ENCODE assay signal across 8 mouse cellular contexts in the genomic region with DNA sequence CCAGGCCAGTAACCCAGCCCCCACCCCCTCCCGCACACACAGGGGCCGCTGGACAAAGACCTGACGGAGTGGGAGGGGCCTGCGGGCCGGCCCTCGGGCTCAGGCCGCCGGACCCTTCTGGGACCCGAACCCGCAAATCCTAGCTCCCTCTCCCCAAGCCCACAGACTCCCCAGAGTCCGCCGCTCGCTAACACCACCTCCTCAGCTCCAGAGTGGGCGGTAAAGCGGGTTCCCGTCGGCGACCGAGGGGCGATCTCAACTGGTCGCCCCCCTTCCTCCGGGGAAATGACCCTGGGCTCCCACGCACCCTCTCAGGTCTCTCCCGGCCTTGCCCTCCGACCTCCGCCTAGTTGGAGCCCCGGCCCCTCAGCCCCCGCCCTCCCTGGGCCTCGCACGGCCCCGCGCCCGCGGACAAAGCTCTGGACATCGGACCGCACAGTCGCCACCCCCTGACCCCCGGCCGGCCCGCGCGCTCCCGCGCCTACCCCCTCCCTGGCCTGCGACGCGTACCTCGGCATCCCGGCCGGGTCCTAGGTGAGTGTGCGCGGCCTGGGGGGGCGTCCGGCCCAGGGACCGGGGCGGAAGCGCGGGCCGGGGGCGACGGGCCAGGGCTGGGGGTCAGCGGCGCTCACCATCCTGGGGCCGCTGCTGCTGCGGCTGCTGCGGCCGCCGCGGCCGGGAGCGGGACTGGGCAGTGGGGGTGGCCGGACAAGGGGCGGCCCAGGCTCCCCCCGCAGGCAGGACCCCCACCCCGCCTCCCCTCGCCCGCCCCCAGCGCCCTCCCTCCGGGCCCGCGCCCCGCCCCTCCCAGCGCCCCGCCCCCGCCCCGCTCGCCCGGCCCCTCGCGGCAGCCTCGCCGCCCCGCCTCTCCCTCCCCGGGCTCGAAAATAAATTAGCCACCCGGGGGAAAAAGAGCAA. TPM values are rescaled to one million over a fixed set of nuclear protein-coding genes. Genes with fewer than 3 reads are reported as not detected.
DNase-seq lines count a peak whose midpoint lies in the region; ATAC-seq and TF ChIP-seq lines count a peak whose summit lies in the region.

TSS of gene Fignl2 (minus strand) at position 755 of the 918 bp plus-strand sequence.

- no peaks in the 10 kb centered on the region for H3K9me3 ChIP-seq in heart, postnatal 0 days (replicated peaks; ENCODE audit: control insufficient read depth, low read length)
- no peaks in the 10 kb centered on the region for H3K9me3 ChIP-seq in limb, embryonic 12.5 days
- H3K9me3 ChIP-seq in midbrain, postnatal 0 days (ENCODE audit: low read length), result no peaks in the 10 kb centered on the region

- peak within 1 kb of the TSS; percentile 92 for H3K9ac ChIP-seq in heart, adult 2 months (ENCODE audit: low read depth, low read length)
- peak within 1 kb of the TSS; percentile 74 for H3K9ac ChIP-seq in heart, postnatal 0 days (replicated peaks; ENCODE audit: low read depth, low read length)
- peak within 1 kb of the TSS; percentile 96 for H3K9ac ChIP-seq in limb, embryonic 12.5 days (replicated peaks)
- H3K9ac ChIP-seq in midbrain, postnatal 0 days (replicated peaks; ENCODE audit: low read length, poor library complexity, severe bottlenecking), result peak within 1 kb of the TSS; percentile 63

- H3K27me3 ChIP-seq in heart, adult 2 months (ENCODE audit: control insufficient read depth, insufficient read depth, low read length), result no peaks in the 10 kb centered on the region
- peaks cover 40% of the 10 kb centered on the region for H3K27me3 ChIP-seq in heart, postnatal 0 days (ENCODE audit: control insufficient read depth, insufficient read depth, low read length)
- no peaks in the 10 kb centered on the region for H3K27me3 ChIP-seq in limb, embryonic 12.5 days
- no peaks in the 10 kb centered on the region for H3K27me3 ChIP-seq in midbrain, postnatal 0 days (ENCODE audit: insufficient read depth, low read length)

- DNase-seq in heart, adult 2 months, result peak; percentile 58 to 69
- no peak for DNase-seq in heart, adult 8-10 months (ENCODE audit: low spot score)
- DNase-seq in embryo, embryonic 10.5 days (ENCODE audit: low spot score), result peak; percentile 84
- no peak for DNase-seq in heart, postnatal 0 days (ENCODE audit: low spot score)
- DNase-seq in midbrain, postnatal 0 days (ENCODE audit: low spot score), result no peak
- DNase-seq in spleen, adult 12 weeks (ENCODE audit: low spot score), result no peak

- no peak for TF ChIP-seq EP300 in heart, adult 2 months (IDR thresholded peaks at IDR 0.05; ENCODE audit: insufficient read depth, low read depth, low read length)
- no peak for TF ChIP-seq EP300 in heart, postnatal 0 days (IDR thresholded peaks at IDR 0.05; ENCODE audit: low read depth)

- H3K4me2 ChIP-seq in heart, postnatal 0 days (ENCODE audit: low read depth, low read length), result peak within 1 kb of the TSS; percentile 91
- peak within 1 kb of the TSS; percentile 85 for H3K4me2 ChIP-seq in limb, embryonic 12.5 days
- H3K4me2 ChIP-seq in midbrain, postnatal 0 days (ENCODE audit: low read depth, low read length, poor library complexity, severe bottlenecking), result peak within 1 kb of the TSS; percentile 88

- no peaks in the 10 kb centered on the region for H3K36me3 ChIP-seq in heart, adult 2 months (ENCODE audit: control insufficient read depth, insufficient read depth, low read length)
- H3K36me3 ChIP-seq in heart, postnatal 0 days (replicated peaks; ENCODE audit: control insufficient read depth, insufficient read depth, low read length), result no peaks in the 10 kb centered on the region
- H3K36me3 ChIP-seq in limb, embryonic 12.5 days, result peaks cover 5% of the 10 kb centered on the region; the same call in 1 of the 2 replicates
- H3K36me3 ChIP-seq in midbrain, postnatal 0 days (ENCODE audit: insufficient read depth, low read length), result no peaks in the 10 kb centered on the region

- peak within 1 kb of the TSS; percentile 64 for H3K4me3 ChIP-seq in heart, adult 2 months
- H3K4me3 ChIP-seq in heart, postnatal 0 days (ENCODE audit: low read depth, low read length), result peak within 1 kb of the TSS; percentile 63
- peak within 1 kb of the TSS; percentile 98 for H3K4me3 ChIP-seq in limb, embryonic 12.5 days (replicated peaks)
- peak within 1 kb of the TSS; percentile 56 for H3K4me3 ChIP-seq in midbrain, postnatal 0 days (ENCODE audit: low read depth, low read length)

- peak within 1 kb of the TSS; percentile 82 for H3K27ac ChIP-seq in heart, adult 2 months
- peak within 1 kb of the TSS; percentile 69 for H3K27ac ChIP-seq in heart, postnatal 0 days (ENCODE audit: low read depth)
- H3K27ac ChIP-seq in limb, embryonic 12.5 days, result peak within 1 kb of the TSS; percentile 92
- H3K27ac ChIP-seq in midbrain, postnatal 0 days (ENCODE audit: low read depth, low read length), result 0 out of 2 replicates have a peak within 1 kb of the TSS, but pooled peaks have one; percentile 38

- peaks cover 9% of the 10 kb centered on the region for H3K4me1 ChIP-seq in heart, adult 2 months (ENCODE audit: control insufficient read depth, insufficient read depth, low read length)
- peaks cover under 1% of the 10 kb centered on the region; the same call in 1 of the 2 replicates for H3K4me1 ChIP-seq in heart, postnatal 0 days (ENCODE audit: control insufficient read depth, insufficient read depth)
- H3K4me1 ChIP-seq in limb, embryonic 12.5 days (replicated peaks), result peaks cover 67% of the 10 kb centered on the region
- peaks cover 15% of the 10 kb centered on the region; the same call in 1 of the 2 replicates for H3K4me1 ChIP-seq in midbrain, postnatal 0 days (ENCODE audit: insufficient read depth, low read length)

- H3K79me2 ChIP-seq in heart, adult 2 months (replicated peaks; ENCODE audit: control insufficient read depth, insufficient read depth, low read length), result no peaks in the 10 kb centered on the region

- intact Hi-C loops in heart, adult 2 months (cut with DNase I), result loop anchor here (5.0 kb wide), 1 partner anchor 39 kb away; the partner anchor contains the start of gene Ankrd33

- no peak for TF ChIP-seq POLR2A in heart, adult 2 months (IDR thresholded peaks at IDR 0.05; ENCODE audit: insufficient read depth, low read depth, low read length)

- peak; percentile 47 for ATAC-seq in heart, postnatal 0 days (ENCODE audit: insufficient read depth, low read depth)
- peak; percentile 22; the same call in 1 of the 2 replicates for ATAC-seq in limb, embryonic 12.5 days (ENCODE audit: insufficient number of reproducible peaks, insufficient read depth, low FRiP score, low TSS enrichment, low read depth)
- no peak for ATAC-seq in midbrain, postnatal 0 days (ENCODE audit: low FRiP score)
- ATAC-seq in cerebellum, adult (ENCODE audit: insufficient number of reproducible peaks, low FRiP score, low TSS enrichment), result no peak

- TF ChIP-seq CTCF in heart, adult 2 months (IDR thresholded peaks at IDR 0.05), result no peak
- TF ChIP-seq CTCF in heart, postnatal 0 days (IDR thresholded peaks at IDR 0.05; ENCODE audit: low read depth), result no peak
- TF ChIP-seq CTCF in midbrain, postnatal 0 days (IDR thresholded peaks at IDR 0.05), result no peak

- under 1% methylated on average over 82 of the region's 96 CpGs for WGBS in heart, adult 2 months
- under 1% methylated on average over 72 of the region's 96 CpGs for WGBS in heart, postnatal 0 days
- WGBS in limb, embryonic 12.5 days, result under 1% methylated on average over 78 of the region's 96 CpGs
- under 1% methylated on average over 50 of the region's 96 CpGs for WGBS in midbrain, postnatal 0 days

RNA-seq across cellular contexts. Expression of gene Fignl2, which starts in this region (rescaled TPM):
- 1 to 10 TPM in 1 of 2 experiments, under 1 TPM in 1; 0.86 to 1.3 TPM for total RNA-seq in heart, adult 2 months (2021)
- polyA plus RNA-seq in heart, adult 2 months (2012; rRNA removed), result 1.6 and 1.9 TPM in 2 replicates
- total RNA-seq in heart, adult 8-10 months (2022), result 1 to 10 TPM in 3 of 4 experiments, under 1 TPM in 1; 0.84 to 1.5 (median 1.2) TPM
- total RNA-seq in heart, postnatal 0 days (2014; rRNA removed; ENCODE audit: low replicate concordance), result 3.9 and 4.1 TPM in 2 replicates
- 0.05 and 0.12 TPM in 2 replicates for polyA plus RNA-seq in heart, postnatal 0 days (2015; fragmentation: Nextera tagmentation; extraction: Ambion mirVana)
- polyA plus RNA-seq in limb, embryonic 12.5 days (2016; fragmentation: Nextera tagmentation; extraction: Ambion mirVana), result 0.38 and 0.56 TPM in 2 replicates
- 1.0 and 3.4 TPM in 2 replicates for total RNA-seq in midbrain, postnatal 0 days (2014; rRNA removed)
- 0.04 and 0.05 TPM in 2 replicates for polyA plus RNA-seq in midbrain, postnatal 0 days (2015; fragmentation: Nextera tagmentation; extraction: Ambion mirVana)

Comparison
In these comparisons a context has a peak if more than half of its experiments do, and no peak if none do; other contexts are left out.
1. DNase-seq: peak in heart, adult 2 months (2 of 2) and embryo, embryonic 10.5 days (single experiment); none in heart, adult 8-10 months (single experiment), heart, postnatal 0 days (single experiment), midbrain, postnatal 0 days (single experiment) and spleen, adult 12 weeks (single experiment).
2. Peak in ATAC-seq, H3K4me3 ChIP-seq, H3K27ac ChIP-seq, H3K9ac ChIP-seq and H3K4me2 ChIP-seq in limb, embryonic 12.5 days; RNA of the gene not detected or under 1 TPM.
3. H3K27ac ChIP-seq: peak in every context shown above with its lines; median percentile 92 in limb, embryonic 12.5 days; 82 in heart, adult 2 months; 69 in heart, postnatal 0 days; 38 in midbrain, postnatal 0 days.
4. Peak in every context shown above with its lines, with median percentiles within 50 percentile points of each other: H3K4me3 ChIP-seq, H3K9ac ChIP-seq and H3K4me2 ChIP-seq.